Mouse (Mus musculus): ENCODE measurements around the gene Rtn4rl1. TPM values are rescaled to one million over a fixed set of nuclear protein-coding genes. Genes with fewer than 3 reads are reported as not detected.
A peak's percentile ranks its signal among the peaks of the same experiment; 100 is the strongest.

The Rtn4rl1 gene
- total RNA-seq, 2 experiments from 2014 or later, result 10.6 to 13.2 TPM

- intact Hi-C loops (cut with DNase I), result no loop called here
- no peak for DNase-seq
Measured at GRCm38 (mm10) chr11:75242710-75243255, 49.2 kb downstream of the Rtn4rl1 start.

- intact Hi-C loops (cut with DNase I), result no loop called here
- no peak for DNase-seq
Measured at GRCm38 (mm10) chr11:75244368-75245275, 51.0 kb downstream of the Rtn4rl1 start.

GRCm38 (mm10) chr11:75245372-75246330, 52.1 kb downstream of the Rtn4rl1 start:
- DNase-seq, result no peak
- intact Hi-C loops (cut with DNase I), result no loop called here

- peak in 1 of 2 experiments; percentile 68 for DNase-seq
- intact Hi-C loops (cut with DNase I), result no loop called here
Measured at GRCm38 (mm10) chr11:75246589-75246988, 53.0 kb downstream of the Rtn4rl1 start.

- intact Hi-C loops (cut with DNase I), result no loop called here
Measured at GRCm38 (mm10) chr11:75247137-75247730, 53.7 kb downstream of the Rtn4rl1 start.

GRCm38 (mm10) chr11:75249588-75249987, 56.0 kb downstream of the Rtn4rl1 start:
- no peak for DNase-seq
- intact Hi-C loops (cut with DNase I), result no loop called here

More at GRCm38 (mm10) chr11:75247137-75247730, 53.7 kb downstream of the Rtn4rl1 start:
- no peak for DNase-seq

GRCm38 (mm10) chr11:75251006-75251512, 57.5 kb downstream of the Rtn4rl1 start:
- no peak for DNase-seq

GRCm38 (mm10) chr11:75251557-75252070, 58.0 kb downstream of the Rtn4rl1 start:
- intact Hi-C loops (cut with DNase I), result loop anchor here (5.0 kb wide), 1 partner anchor 36 kb away; no protein-coding TSS in a partner anchor
- DNase-seq, result no peak

More at GRCm38 (mm10) chr11:75251006-75251512, 57.5 kb downstream of the Rtn4rl1 start:
- intact Hi-C loops (cut with DNase I), result loop anchor here (5.0 kb wide), 1 partner anchor 36 kb away; no protein-coding TSS in a partner anchor

GRCm38 (mm10) chr11:75254252-75254912, 60.8 kb downstream of the Rtn4rl1 start:
- intact Hi-C loops (cut with DNase I), result loop anchor here (5.0 kb wide), 1 partner anchor 33 kb away; no protein-coding TSS in a partner anchor
- peak; percentile 49 to 67 for DNase-seq

- no peak for DNase-seq
- intact Hi-C loops (cut with DNase I), result no loop called here
Measured at GRCm38 (mm10) chr11:75255330-75255729, 61.7 kb downstream of the Rtn4rl1 start.

- intact Hi-C loops (cut with DNase I), result no loop called here
- no peak for DNase-seq
Measured at GRCm38 (mm10) chr11:75257056-75257648, 63.6 kb downstream of the Rtn4rl1 start.

- intact Hi-C loops (cut with DNase I), result no loop called here
- DNase-seq, result peak in 1 of 2 experiments; percentile 54
Measured at GRCm38 (mm10) chr11:75259416-75259815, 65.8 kb downstream of the Rtn4rl1 start.

GRCm38 (mm10) chr11:75259996-75260561, 66.5 kb downstream of the Rtn4rl1 start:
- DNase-seq, result peak; percentile 55 to 68
- intact Hi-C loops (cut with DNase I), result no loop called here

- DNase-seq, result no peak
- intact Hi-C loops (cut with DNase I), result no loop called here
Measured at GRCm38 (mm10) chr11:75261016-75261415, 67.4 kb downstream of the Rtn4rl1 start.

- intact Hi-C loops (cut with DNase I), result no loop called here
- no peak for DNase-seq
Measured at GRCm38 (mm10) chr11:75261730-75262129, 68.1 kb downstream of the Rtn4rl1 start.

GRCm38 (mm10) chr11:75262181-75262580, 68.6 kb downstream of the Rtn4rl1 start:
- no peak for DNase-seq
- intact Hi-C loops (cut with DNase I), result no loop called here

- intact Hi-C loops (cut with DNase I), result no loop called here
- DNase-seq, result no peak
Measured at GRCm38 (mm10) chr11:75262791-75263190, 69.2 kb downstream of the Rtn4rl1 start.

GRCm38 (mm10) chr11:75263274-75263963, 69.8 kb downstream of the Rtn4rl1 start:
- intact Hi-C loops (cut with DNase I), result no loop called here
- peak; percentile 48 to 55 for DNase-seq
